Mouse (Mus musculus) liver, adult 2 months (tissue): Measurements from ENCODE around the gene H1foo. TPM values are rescaled to one million over a fixed set of nuclear protein-coding genes. Genes with fewer than 3 reads are reported as not detected.

Source experiments
- DNase-seq: peaks from one replicate; pipeline ENCODE4 v3.0.0-alpha.2; 2011; ENCODE audit warnings: low read depth, low spot score; ENCODE audit errors: extremely low read depth
- H3K27ac ChIP-seq: fragments of 200-500 bp; replicated peaks from 2 replicates; pipeline ENCODE4 v1.5.1; 2012; ENCODE audit warnings: low read depth, mild to moderate bottlenecking, control low read depth, inconsistent platforms, low read length; ENCODE audit not compliant: insufficient read depth
- H3K27me3 ChIP-seq: fragments of 200-500 bp; 2 replicates; pipeline ENCODE4 v1.6.1; 2012; ENCODE audit warnings: mild to moderate bottlenecking, moderate library complexity, low read length, inconsistent platforms; ENCODE audit not compliant: control insufficient read depth, insufficient read depth
- H3K36me3 ChIP-seq: fragments of 200-500 bp; 2 replicates; pipeline ENCODE4 v1.6.1; 2012; ENCODE audit warnings: low read length, inconsistent platforms; ENCODE audit not compliant: control insufficient read depth, insufficient read depth
- H3K4me1 ChIP-seq: fragments of 200-500 bp; 2 replicates; pipeline ENCODE4 v1.6.1; 2011; ENCODE audit warnings: low read length; ENCODE audit not compliant: control insufficient read depth, insufficient read depth
- H3K4me3 ChIP-seq: fragments of 200-500 bp; 2 replicates; pipeline ENCODE4 v1.5.1; 2011; ENCODE audit warnings: low read depth, mild to moderate bottlenecking, control low read depth, low read length, moderate library complexity; ENCODE audit not compliant: insufficient read depth
- H3K79me2 ChIP-seq: fragments of 200-500 bp; 2 replicates; pipeline ENCODE4 v1.6.1; 2012; ENCODE audit warnings: inconsistent platforms, mild to moderate bottlenecking, low read length, moderate library complexity; ENCODE audit not compliant: control insufficient read depth, insufficient read depth
- H3K9ac ChIP-seq: fragments of 200-500 bp; 2 replicates; pipeline ENCODE4 v1.6.1; 2012; ENCODE audit warnings: low read depth, mild to moderate bottlenecking, control low read depth, inconsistent platforms, low read length
- CTCF ChIP-seq: fragments of 200-500 bp; IDR thresholded peaks from 2 replicates; pipeline ENCODE4 v1.5.1; 2011; ENCODE audit warnings: low read depth, low read length, control low read depth
- POLR2A ChIP-seq: fragments of 200-500 bp; IDR thresholded peaks from 2 replicates; pipeline ENCODE4 v1.6.1; 2011; ENCODE audit warnings: low read length, control low read depth; ENCODE audit not compliant: insufficient read depth; ENCODE audit errors: extremely low read depth
- WGBS: fragments of 180-500 bp; shearing (Covaris S2); methylation state at CpG from one replicate; pipeline ENCODE4 v1.1.7; 2018; 5-methylcytosine and 5-hydroxymethylcytosine counted together
- polyA plus RNA-seq: library from polyadenylated mRNA; depleted of rRNA; stranded (reverse); fragments of >200 nt; gene quantifications from 2 replicates; pipeline ENCODE4 v1.2.3, GENCODE M21; 2012
- total RNA-seq: library from RNA; depleted of rRNA; stranded (reverse); fragments of >200 nt; gene quantifications from 2 replicates; pipeline ENCODE4 v1.2.3, GENCODE M21; 2014

The H1foo gene
- total and polyA plus RNA-seq, 2 experiments, result not detected

- Histone ChIP-seq H3K27ac (no peak overlapping the region; the same call in 1 of the 2 replicates), H3K4me1 (0 out of 2 replicates have a peak, but pooled peaks cover 6% of the 10 kb centered on the region), H3K79me2 (no peaks in the 10 kb centered on the region), H3K4me3 (no peak overlapping the region), H3K9ac (no peak overlapping the region), H3K27me3 (no peaks in the 10 kb centered on the region), H3K36me3 (no peaks in the 10 kb centered on the region)
- TF ChIP-seq POLR2A (no peak), CTCF (no peak)
- WGBS, result 82% methylated on average over 8 of the region's 8 CpGs
- DNase-seq, result no peak
Observed at GRCm38 (mm10) chr6:115909940-115910339, 34.8 kb upstream of the H1foo start.

- no peak overlapping the region for H3K9ac ChIP-seq
- no peak for DNase-seq
- WGBS, result 83% methylated on average over 6 of the region's 6 CpGs
- no peaks in the 10 kb centered on the region for H3K27me3 ChIP-seq
- no peak overlapping the region for H3K4me3 ChIP-seq
- 0 out of 2 replicates have a peak, but pooled peaks cover 6% of the 10 kb centered on the region for H3K4me1 ChIP-seq
- no peak overlapping the region for H3K27ac ChIP-seq
- TF ChIP-seq CTCF (no peak), POLR2A (no peak)
- H3K36me3 ChIP-seq, result no peaks in the 10 kb centered on the region
- H3K79me2 ChIP-seq, result no peaks in the 10 kb centered on the region
Observed at GRCm38 (mm10) chr6:115911763-115912162, 33.0 kb upstream of the H1foo start.

DNA sequence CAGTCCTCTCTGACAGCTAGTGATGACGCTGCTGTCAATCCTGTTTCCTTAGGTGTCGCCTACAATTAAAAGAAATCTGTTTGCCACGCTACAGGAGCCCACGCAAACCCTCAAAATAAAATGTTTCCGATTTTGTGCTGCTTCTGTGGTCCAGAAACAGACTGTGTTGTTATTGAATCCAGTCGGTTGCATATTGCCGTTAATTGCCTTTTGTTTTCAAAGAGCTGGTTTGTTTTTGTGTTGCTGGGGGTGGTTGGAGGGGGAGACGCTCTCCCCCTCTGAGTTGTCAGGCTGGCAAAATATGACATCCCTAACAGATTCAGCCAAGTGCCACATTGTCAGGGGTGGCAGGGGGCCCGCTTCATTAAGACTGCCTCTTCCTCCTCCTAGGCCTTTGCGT is 31.3 kb upstream of the H1foo start:
- Histone ChIP-seq H3K4me1 (0 out of 2 replicates have a peak, but pooled peaks cover 3% of the 10 kb centered on the region), H3K36me3 (no peaks in the 10 kb centered on the region), H3K27ac (no peak overlapping the region), H3K4me3 (no peak overlapping the region), H3K27me3 (no peaks in the 10 kb centered on the region), H3K9ac (no peak overlapping the region), H3K79me2 (no peaks in the 10 kb centered on the region)
- no peak for TF ChIP-seq POLR2A
- no peak for TF ChIP-seq CTCF
- WGBS, result 98% methylated on average over 10 of the region's 10 CpGs
- no peak for DNase-seq

DNA sequence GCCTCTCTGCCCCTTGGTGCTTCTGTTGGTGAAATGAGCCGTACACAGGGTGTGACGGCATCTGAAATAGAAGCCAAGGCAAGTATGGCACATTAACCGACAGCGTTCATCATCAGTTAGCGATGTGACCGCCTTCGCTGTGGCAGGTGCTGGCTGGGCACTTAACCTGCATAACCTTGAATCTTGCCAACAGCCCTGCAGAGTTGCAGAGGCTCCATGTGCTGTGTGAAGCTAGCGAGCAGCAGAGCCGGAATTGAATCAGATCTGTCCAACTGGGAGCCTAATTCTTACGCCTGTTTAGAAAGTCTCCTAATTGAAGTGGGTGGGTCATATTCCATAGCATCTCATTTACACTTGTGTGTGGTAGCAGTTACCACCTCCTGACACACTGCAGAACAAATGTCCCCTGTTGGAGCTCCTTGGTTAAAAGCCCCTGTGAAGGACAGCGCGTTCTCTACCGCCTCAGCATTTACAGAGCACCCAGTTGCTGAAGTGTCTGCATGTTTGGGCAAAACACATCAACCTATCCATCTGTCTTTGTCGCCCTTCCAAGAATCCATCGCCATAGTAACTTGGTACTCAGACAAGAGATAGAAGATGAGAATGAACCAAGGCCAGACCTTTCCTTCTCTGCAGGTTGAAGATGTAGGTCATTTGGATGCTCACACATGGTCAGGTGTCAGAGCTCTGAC is 30.1 kb upstream of the H1foo start:
- no peak overlapping the region for H3K4me3 ChIP-seq
- 97% methylated on average over 15 of the region's 15 CpGs for WGBS

GRCm38 (mm10) chr6:115915601-115916445 is 28.9 kb upstream of the H1foo start:
- H3K4me3 ChIP-seq, result no peak overlapping the region
- H3K36me3 ChIP-seq, result no peaks in the 10 kb centered on the region
- H3K27me3 ChIP-seq, result no peaks in the 10 kb centered on the region
- TF ChIP-seq POLR2A (no peak), CTCF (no peak)
- no peak overlapping the region for H3K27ac ChIP-seq
- WGBS, result 80% methylated on average over 17 of the region's 17 CpGs
- no peak for DNase-seq
- H3K4me1 ChIP-seq, result no peaks in the 10 kb centered on the region
- H3K79me2 ChIP-seq, result no peaks in the 10 kb centered on the region
- H3K9ac ChIP-seq, result no peak overlapping the region

More for the DNA sequence above, 30.1 kb upstream of the H1foo start:
- no peaks in the 10 kb centered on the region for H3K79me2 ChIP-seq
- TF ChIP-seq CTCF, result no peak
- TF ChIP-seq POLR2A, result no peak
- no peaks in the 10 kb centered on the region for H3K4me1 ChIP-seq
- DNase-seq, result no peak
- no peaks in the 10 kb centered on the region for H3K27me3 ChIP-seq
- H3K27ac ChIP-seq, result no peak overlapping the region
- H3K9ac ChIP-seq, result no peak overlapping the region
- no peaks in the 10 kb centered on the region for H3K36me3 ChIP-seq
